Mouse (Mus musculus): ENCODE measurements around the gene Mroh7. TPM values are rescaled to one million over a fixed set of nuclear protein-coding genes. Genes with fewer than 3 reads are reported as not detected.
"Not testable (repeated sequence)": the region's sequence is repeated elsewhere in the genome, so short reads cannot be mapped to it uniquely, and the experiment has no call there.

The Mroh7 gene
- polyA plus RNA-seq, 1 experiment from 2014 or later, result 0.24 TPM

GRCm38 (mm10) chr4:106737904-106738303 is 7.2 kb upstream of the Mroh7 start:
- H3K9me3 ChIP-seq, result no peaks in the 10 kb centered on the region
- no peak overlapping the region for H3K4me3 ChIP-seq
- 59% methylated on average over 3 of the region's 3 CpGs for WGBS
- no peak overlapping the region for H3K4me2 ChIP-seq
- no peaks in the 10 kb centered on the region for H3K4me1 ChIP-seq
- no peak overlapping the region for H3K27ac ChIP-seq
- H3K27me3 ChIP-seq, result no peaks in the 10 kb centered on the region
- ATAC-seq (ENCODE audit: borderline replicate concordance, extremely low read depth, low FRiP score, low TSS enrichment), result no peak
- H3K9ac ChIP-seq, result no peak overlapping the region
- no peaks in the 10 kb centered on the region for H3K36me3 ChIP-seq

GRCm38 (mm10) chr4:106736884-106737283 is 6.2 kb upstream of the Mroh7 start:
- not testable (repeated sequence) for H3K27me3 ChIP-seq; H3K4me3 ChIP-seq; H3K27ac ChIP-seq; H3K9me3 ChIP-seq; H3K9ac ChIP-seq; H3K36me3 ChIP-seq; H3K4me1 ChIP-seq; ATAC-seq (ENCODE audit: borderline replicate concordance, extremely low read depth, low FRiP score, low TSS enrichment); H3K4me2 ChIP-seq
- WGBS, result 87% methylated on average over 1 of the region's 1 CpGs

DNA sequence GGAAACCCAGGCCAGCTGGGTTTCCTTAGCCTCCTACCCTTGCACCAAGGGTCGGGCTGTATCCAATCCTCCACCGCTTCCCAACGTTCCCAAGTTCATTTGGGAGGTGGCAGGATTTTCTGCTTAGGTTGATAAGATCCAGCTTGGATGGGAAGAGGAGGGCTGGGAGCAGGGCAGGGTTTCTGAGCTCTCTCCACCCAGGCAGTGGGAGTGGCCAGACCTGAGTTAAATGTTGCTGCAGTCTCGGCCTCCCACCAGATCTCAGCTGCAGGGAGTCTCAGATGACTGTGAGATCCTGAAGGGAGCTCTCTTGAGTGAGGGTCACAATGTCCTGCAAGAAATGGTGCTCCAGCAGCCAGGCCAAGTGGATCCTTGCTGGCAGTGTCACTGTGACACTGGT is 2.9 kb upstream of the Mroh7 start, which contains the start of gene Fam151a:
Fam151a (plus strand) TSS at position 254 of the 400 bp plus-strand sequence.
- H3K4me3 ChIP-seq, result no peak within 1 kb of the TSS
- ATAC-seq (ENCODE audit: borderline replicate concordance, extremely low read depth, low FRiP score, low TSS enrichment), result no peak
- H3K9me3 ChIP-seq, result no peaks in the 10 kb centered on the region
- 31% methylated on average over 4 of the region's 4 CpGs for WGBS
- no peaks in the 10 kb centered on the region for H3K27me3 ChIP-seq
- H3K27ac ChIP-seq, result no peak within 1 kb of the TSS
- no peaks in the 10 kb centered on the region for H3K36me3 ChIP-seq
- no peaks in the 10 kb centered on the region for H3K4me1 ChIP-seq
- no peak within 1 kb of the TSS for H3K9ac ChIP-seq
- no peak within 1 kb of the TSS for H3K4me2 ChIP-seq

DNA sequence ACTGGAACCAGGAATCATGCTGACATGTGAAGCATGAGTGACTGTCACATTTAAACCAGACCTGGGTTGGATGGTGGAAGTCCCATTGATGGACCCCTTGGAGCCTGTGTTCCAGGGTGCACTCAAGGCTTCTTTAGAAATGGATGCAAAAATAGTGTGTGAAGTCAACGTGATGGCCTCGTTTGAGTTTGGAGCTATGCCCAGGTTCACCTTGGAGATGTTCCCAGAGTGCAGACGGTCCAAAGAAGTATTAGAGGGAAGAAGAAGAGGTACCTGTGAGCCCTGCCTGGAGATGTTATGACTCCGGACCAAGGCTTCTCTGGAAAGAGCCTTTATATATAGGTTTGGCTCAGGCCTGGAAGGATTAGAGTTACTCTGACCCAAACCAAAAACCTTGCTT is 10.1 kb downstream of the Mroh7 start:
- Histone ChIP-seq H3K27ac (no peak overlapping the region), H3K36me3 (no peaks in the 10 kb centered on the region), H3K4me3 (no peak overlapping the region), H3K4me1 (no peaks in the 10 kb centered on the region), H3K9me3 (no peaks in the 10 kb centered on the region), H3K4me2 (no peak overlapping the region), H3K27me3 (no peaks in the 10 kb centered on the region), H3K9ac (no peak overlapping the region)
- 76% methylated on average over 4 of the region's 4 CpGs for WGBS
- no peak for ATAC-seq (ENCODE audit: borderline replicate concordance, extremely low read depth, low FRiP score, low TSS enrichment)

GRCm38 (mm10) chr4:106713622-106714021 is 17.1 kb downstream of the Mroh7 start:
- ATAC-seq (ENCODE audit: borderline replicate concordance, extremely low read depth, low FRiP score, low TSS enrichment), result no peak
- no peak overlapping the region for H3K27ac ChIP-seq
- 83% methylated on average over 6 of the region's 6 CpGs for WGBS
- H3K4me1 ChIP-seq, result no peaks in the 10 kb centered on the region
- H3K27me3 ChIP-seq, result no peaks in the 10 kb centered on the region
- no peak overlapping the region for H3K4me2 ChIP-seq
- H3K36me3 ChIP-seq, result no peaks in the 10 kb centered on the region
- no peak overlapping the region for H3K9ac ChIP-seq
- no peaks in the 10 kb centered on the region for H3K9me3 ChIP-seq
- H3K4me3 ChIP-seq, result no peak overlapping the region

GRCm38 (mm10) chr4:106708408-106708807 is 22.3 kb downstream of the Mroh7 start:
- 0 out of 2 replicates have a peak, but pooled peaks have one; percentile 16 for ATAC-seq (ENCODE audit: borderline replicate concordance, extremely low read depth, low FRiP score, low TSS enrichment)
- Histone ChIP-seq H3K4me3 (0 out of 2 replicates have a peak overlapping the region, but pooled peaks have one; percentile 1), H3K4me2 (peak overlapping the region; percentile 38; the same call in 1 of the 2 replicates), H3K9ac (no peak overlapping the region), H3K27ac (no peak overlapping the region), H3K36me3 (no peaks in the 10 kb centered on the region), H3K9me3 (no peaks in the 10 kb centered on the region), H3K4me1 (peaks cover 2% of the 10 kb centered on the region; the same call in 1 of the 2 replicates), H3K27me3 (no peaks in the 10 kb centered on the region)
- 0% methylated on average over 8 of the region's 8 CpGs for WGBS

DNA sequence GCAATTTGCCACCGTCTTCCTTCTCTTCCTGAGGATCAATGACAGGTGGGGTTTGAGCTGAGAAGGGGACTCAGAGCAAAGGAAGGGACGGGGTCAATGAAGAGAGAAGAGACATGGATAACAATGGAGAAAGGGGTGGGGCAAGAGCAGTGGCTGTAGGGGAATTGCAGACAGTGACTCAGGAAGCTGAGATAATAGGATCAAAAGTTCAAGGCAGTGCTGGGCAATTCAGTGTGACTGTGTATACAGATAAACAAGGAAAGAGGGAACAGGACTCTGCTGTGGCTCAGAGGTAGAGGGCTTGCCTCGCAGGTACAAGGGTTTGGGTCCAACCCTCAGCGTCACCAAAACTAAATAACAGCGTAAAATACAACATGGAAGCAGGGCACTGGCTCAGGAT is 22.8 kb downstream of the Mroh7 start:
- no peaks in the 10 kb centered on the region for H3K27me3 ChIP-seq
- no peak overlapping the region for H3K9ac ChIP-seq
- 32% methylated on average over 5 of the region's 5 CpGs for WGBS
- H3K9me3 ChIP-seq, result no peaks in the 10 kb centered on the region
- no peak for ATAC-seq (ENCODE audit: borderline replicate concordance, extremely low read depth, low FRiP score, low TSS enrichment)
- H3K4me1 ChIP-seq, result peaks cover 2% of the 10 kb centered on the region; the same call in 1 of the 2 replicates
- H3K4me2 ChIP-seq, result peak overlapping the region; percentile 38; the same call in 1 of the 2 replicates
- no peak overlapping the region for H3K27ac ChIP-seq
- H3K4me3 ChIP-seq, result 0 out of 2 replicates have a peak overlapping the region, but pooled peaks have one; percentile 1
- H3K36me3 ChIP-seq, result no peaks in the 10 kb centered on the region

DNA sequence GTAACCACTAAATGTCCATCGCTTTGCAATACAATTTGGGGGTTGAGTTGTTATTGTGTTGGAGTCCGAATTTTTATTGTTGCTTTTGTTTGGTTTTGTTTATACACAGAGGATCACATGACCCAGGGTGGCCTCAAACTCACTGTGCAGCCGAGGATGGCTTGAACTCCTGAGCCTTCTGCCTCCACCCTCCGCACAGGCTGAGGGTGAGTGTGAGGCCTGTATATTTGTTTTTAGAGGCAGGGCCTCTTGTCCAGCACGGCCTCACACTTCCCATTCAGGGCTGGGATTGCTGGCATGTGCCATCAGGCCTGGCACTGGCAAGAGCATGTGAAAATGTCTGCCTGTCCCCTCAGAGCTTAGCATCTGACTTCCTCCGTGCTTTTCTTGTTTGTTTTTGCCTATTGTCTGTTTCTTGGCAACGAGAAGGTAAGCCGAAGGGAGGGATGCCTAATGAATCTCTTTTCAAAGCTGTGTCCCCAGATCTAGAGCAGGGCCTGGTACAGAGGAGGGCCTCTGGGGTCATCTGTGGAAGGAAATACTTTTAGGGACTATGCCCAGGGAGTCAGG is 25.5 kb downstream of the Mroh7 start:
- H3K36me3 ChIP-seq, result no peaks in the 10 kb centered on the region
- no peak for ATAC-seq (ENCODE audit: borderline replicate concordance, extremely low read depth, low FRiP score, low TSS enrichment)
- H3K4me3 ChIP-seq, result no peak overlapping the region
- no peak overlapping the region for H3K27ac ChIP-seq
- peaks cover 2% of the 10 kb centered on the region; the same call in 1 of the 2 replicates for H3K4me1 ChIP-seq
- 30% methylated on average over 8 of the region's 8 CpGs for WGBS
- H3K4me2 ChIP-seq, result no peak overlapping the region
- no peak overlapping the region for H3K9ac ChIP-seq
- H3K9me3 ChIP-seq, result no peaks in the 10 kb centered on the region
- no peaks in the 10 kb centered on the region for H3K27me3 ChIP-seq

- H3K27me3 ChIP-seq, result no peaks in the 10 kb centered on the region
- H3K36me3 ChIP-seq, result no peaks in the 10 kb centered on the region
- no peak overlapping the region for H3K9ac ChIP-seq
- H3K4me2 ChIP-seq, result no peak overlapping the region
- WGBS, result 67% methylated on average over 11 of the region's 11 CpGs
- no peak for ATAC-seq (ENCODE audit: borderline replicate concordance, extremely low read depth, low FRiP score, low TSS enrichment)
- H3K4me3 ChIP-seq, result no peak overlapping the region
- H3K9me3 ChIP-seq, result no peaks in the 10 kb centered on the region
- peaks cover 2% of the 10 kb centered on the region; the same call in 1 of the 2 replicates for H3K4me1 ChIP-seq
- no peak overlapping the region for H3K27ac ChIP-seq
Measured at GRCm38 (mm10) chr4:106704416-106704815, 26.3 kb downstream of the Mroh7 start.

DNA sequence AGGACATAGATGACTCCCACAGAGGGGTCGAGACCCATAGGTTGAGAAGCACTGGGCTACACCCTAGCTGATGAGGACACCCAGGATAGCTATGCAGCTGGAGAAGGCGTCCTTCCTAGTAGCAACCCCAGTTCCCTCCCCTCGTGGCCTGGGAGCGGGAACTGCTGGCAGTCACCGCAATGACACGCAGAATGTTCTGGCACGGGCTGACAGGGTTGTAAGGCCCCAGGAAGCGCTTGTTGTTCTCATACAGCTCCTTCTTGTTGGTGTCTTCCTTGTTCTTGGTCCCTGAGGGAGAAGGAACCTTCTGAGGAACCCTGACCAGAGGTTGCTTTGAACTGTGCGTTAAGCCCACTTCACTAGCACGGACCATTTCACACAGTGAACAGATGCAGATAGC is 26.8 kb downstream of the Mroh7 start:
- 71% methylated on average over 10 of the region's 10 CpGs for WGBS
- H3K4me2 ChIP-seq, result no peak overlapping the region
- no peaks in the 10 kb centered on the region for H3K36me3 ChIP-seq
- H3K27me3 ChIP-seq, result no peaks in the 10 kb centered on the region
- no peaks in the 10 kb centered on the region for H3K9me3 ChIP-seq
- peaks cover 2% of the 10 kb centered on the region; the same call in 1 of the 2 replicates for H3K4me1 ChIP-seq
- no peak overlapping the region for H3K4me3 ChIP-seq
- H3K9ac ChIP-seq, result no peak overlapping the region
- H3K27ac ChIP-seq, result no peak overlapping the region
- no peak for ATAC-seq (ENCODE audit: borderline replicate concordance, extremely low read depth, low FRiP score, low TSS enrichment)

DNA sequence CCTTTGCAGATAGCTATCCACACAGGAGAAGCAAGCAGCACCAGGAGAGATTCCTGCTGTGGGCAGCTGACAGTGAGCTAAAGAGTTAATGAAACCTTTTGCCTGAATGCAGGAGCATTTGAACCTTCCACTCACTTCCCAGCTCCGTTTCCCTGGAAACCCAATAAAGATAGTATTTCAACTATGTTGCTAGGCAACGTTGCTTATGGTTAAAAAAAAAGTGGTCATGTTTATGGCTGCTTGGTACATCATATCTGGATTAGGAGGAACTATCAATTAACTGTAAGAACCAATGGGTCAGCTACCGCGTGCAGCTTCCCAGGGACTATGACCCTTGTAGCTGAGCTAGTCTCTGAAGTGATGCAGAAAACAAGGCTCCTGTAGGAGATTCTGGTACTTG is 29.9 kb downstream of the Mroh7 start:
- Histone ChIP-seq H3K27ac (no peak overlapping the region), H3K27me3 (no peaks in the 10 kb centered on the region), H3K4me2 (no peak overlapping the region), H3K4me3 (no peak overlapping the region), H3K36me3 (no peaks in the 10 kb centered on the region), H3K4me1 (peaks cover 2% of the 10 kb centered on the region; the same call in 1 of the 2 replicates), H3K9me3 (no peaks in the 10 kb centered on the region), H3K9ac (no peak overlapping the region)
- ATAC-seq (ENCODE audit: borderline replicate concordance, extremely low read depth, low FRiP score, low TSS enrichment), result no peak
- WGBS, result 17% methylated on average over 4 of the region's 4 CpGs

DNA sequence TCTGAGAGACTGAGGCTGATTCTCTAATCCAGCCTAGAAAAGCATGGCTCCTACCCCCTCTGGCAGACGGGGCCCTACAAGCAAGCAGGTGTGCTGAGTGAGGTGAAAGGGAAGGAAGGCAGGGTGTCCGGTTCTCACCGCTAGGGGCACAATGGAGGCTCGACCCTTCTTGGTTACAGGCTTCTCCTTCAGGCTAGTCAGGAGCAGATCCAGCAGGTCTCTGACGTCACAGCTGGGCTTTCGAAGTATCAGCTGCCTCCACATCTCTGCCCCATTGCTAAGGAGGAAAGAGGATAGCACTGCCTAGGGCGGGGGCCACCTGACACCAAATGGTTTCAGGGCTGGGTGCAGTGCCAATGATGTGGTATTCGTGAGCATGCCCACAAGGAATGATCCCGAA is 30.7 kb downstream of the Mroh7 start:
- Histone ChIP-seq H3K9ac (no peak overlapping the region), H3K9me3 (no peaks in the 10 kb centered on the region), H3K4me2 (no peak overlapping the region), H3K4me3 (no peak overlapping the region), H3K27me3 (no peaks in the 10 kb centered on the region), H3K36me3 (no peaks in the 10 kb centered on the region), H3K4me1 (no peaks in the 10 kb centered on the region), H3K27ac (no peak overlapping the region)
- 19% methylated on average over 9 of the region's 9 CpGs for WGBS
- peak; percentile 13; the same call in 1 of the 2 replicates for ATAC-seq (ENCODE audit: borderline replicate concordance, extremely low read depth, low FRiP score, low TSS enrichment)
